Mouse (Mus musculus) heart, embryonic 15.5 days (tissue): ENCODE results near the gene Mpst. TPM values are rescaled to one million over a fixed set of nuclear protein-coding genes. Genes with fewer than 3 reads are reported as not detected.

Experiments used
- ATAC-seq: fragments of 200-750 bp; cut with Nextera tagmentation; replicated peaks from 2 replicates; pipeline ENCODE4 v1.8.0; 2017; ENCODE audit warnings: low read depth, moderate TSS enrichment; ENCODE audit not compliant: insufficient number of reproducible peaks, insufficient read depth, low FRiP score
- H3K27ac ChIP-seq: fragments of 300-500 bp; sonication (generic); 2 replicates; pipeline ENCODE4 v1.5.1; 2015; ENCODE audit warnings: mild to moderate bottlenecking, inconsistent platforms
- H3K27me3 ChIP-seq: fragments of 300-500 bp; sonication (generic); 2 replicates; pipeline ENCODE4 v1.6.1; 2015; ENCODE audit warnings: inconsistent platforms
- H3K36me3 ChIP-seq: fragments of 300-500 bp; sonication (generic); 2 replicates; pipeline ENCODE4 v1.6.1; 2015; ENCODE audit warnings: mild to moderate bottlenecking, inconsistent platforms
- H3K4me1 ChIP-seq: fragments of 300-500 bp; sonication (generic); replicated peaks from 2 replicates; pipeline ENCODE4 v1.6.1; 2015; ENCODE audit warnings: inconsistent platforms
- H3K4me2 ChIP-seq: fragments of 300-500 bp; sonication (generic); 2 replicates; pipeline ENCODE4 v1.6.1; 2015; ENCODE audit warnings: inconsistent platforms, mild to moderate bottlenecking, moderate library complexity
- H3K4me3 ChIP-seq: fragments of 300-500 bp; sonication (generic); 2 replicates; pipeline ENCODE4 v1.5.1; 2015; ENCODE audit warnings: mild to moderate bottlenecking, inconsistent platforms
- H3K9ac ChIP-seq: fragments of 300-500 bp; sonication (generic); 2 replicates; pipeline ENCODE4 v1.6.1; 2015; ENCODE audit warnings: mild to moderate bottlenecking, inconsistent platforms
- H3K9me3 ChIP-seq: fragments of 300-500 bp; sonication (generic); replicated peaks from 2 replicates; pipeline ENCODE4 v1.6.1; 2016; ENCODE audit warnings: inconsistent platforms
- WGBS: fragments of 180-500 bp; shearing (Covaris S2); methylation state at CpG from one replicate; pipeline ENCODE4 v1.1.7; 2015; ENCODE audit warnings: mixed read lengths; 5-methylcytosine and 5-hydroxymethylcytosine counted together
- polyA plus RNA-seq: library from polyadenylated mRNA; unstranded; fragments of >200 nt; fragmentation: Nextera tagmentation; extraction: Ambion mirVana; gene quantifications from 2 replicates; pipeline ENCODE4 v1.2.1, GENCODE M21; 2015

Mpst gene
- polyA plus RNA-seq, 1 experiment from 2014 or later: 1.3 TPM

DNA sequence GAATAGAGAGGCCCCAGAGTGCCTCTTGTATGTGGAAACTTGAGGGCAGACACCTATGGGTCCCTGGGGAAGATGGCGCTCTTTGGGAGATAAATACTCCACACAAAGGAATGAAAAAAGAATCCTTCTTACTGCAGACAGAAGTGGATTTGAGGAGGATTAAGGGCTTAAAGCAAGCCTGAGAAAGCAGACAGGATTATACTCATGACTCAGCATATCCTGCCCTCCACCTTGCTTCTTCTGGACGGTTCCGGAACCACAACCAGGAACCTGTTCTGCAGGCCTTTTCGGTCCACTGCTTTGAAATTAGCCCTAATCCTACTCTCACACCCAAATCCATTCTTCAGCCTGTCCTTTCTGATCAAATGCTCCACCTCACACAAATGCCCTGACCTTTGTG lies 24.1 kb upstream of the Mpst start:
- H3K27ac ChIP-seq: no peak overlapping the region
- WGBS: 88% methylated on average over 4 of the region's 4 CpGs
- H3K27me3 ChIP-seq: 0 out of 2 replicates have a peak, but pooled peaks cover 3% of the 10 kb centered on the region
- H3K4me3 ChIP-seq: no peak overlapping the region
- peaks cover 9% of the 10 kb centered on the region for H3K4me1 ChIP-seq
- H3K36me3 ChIP-seq: no peaks in the 10 kb centered on the region
- no peaks in the 10 kb centered on the region for H3K9me3 ChIP-seq
- ATAC-seq: no peak
- H3K9ac ChIP-seq: no peak overlapping the region
- H3K4me2 ChIP-seq: no peak overlapping the region

DNA sequence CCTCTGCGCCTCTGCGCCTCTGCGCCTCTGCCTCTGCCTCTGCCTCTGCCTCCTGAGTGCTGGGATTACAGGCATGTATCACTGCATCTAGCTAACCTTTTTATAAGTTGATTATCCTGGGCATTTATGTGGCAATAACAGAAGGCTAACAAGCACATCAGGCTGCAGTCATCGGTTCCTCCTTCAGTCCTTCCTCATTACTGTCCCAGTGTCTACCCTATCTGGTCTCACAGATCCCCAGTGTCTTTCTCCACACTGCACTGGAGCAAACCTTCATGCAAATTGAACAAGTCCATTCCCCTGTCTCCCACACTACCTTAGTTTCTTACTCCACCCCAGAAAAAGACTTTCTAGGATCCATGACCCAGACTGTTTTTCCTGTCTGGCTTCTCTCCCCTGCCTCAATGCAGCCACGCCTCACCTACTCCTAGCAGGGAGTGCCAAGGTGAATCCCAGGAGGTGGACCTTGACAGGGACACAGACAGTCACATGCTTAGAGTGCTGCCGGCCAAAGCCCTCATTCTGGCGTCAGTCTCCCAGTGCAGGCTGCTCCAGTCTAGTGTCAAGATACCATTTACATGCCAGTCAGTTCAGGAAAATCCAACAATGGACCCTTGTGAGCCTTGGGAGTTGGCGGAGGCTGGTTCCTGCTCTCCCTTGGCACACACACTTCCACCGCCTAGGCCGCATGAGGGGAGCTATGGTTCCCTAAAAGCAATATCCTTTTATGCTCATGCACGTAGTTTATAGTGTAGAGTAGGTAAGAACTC lies 22.6 kb upstream of the Mpst start:
- Histone ChIP-seq H3K4me1 (peaks cover 9% of the 10 kb centered on the region), H3K9ac (no peak overlapping the region), H3K4me3 (no peak overlapping the region), H3K9me3 (no peaks in the 10 kb centered on the region), H3K27me3 (0 out of 2 replicates have a peak, but pooled peaks cover 3% of the 10 kb centered on the region), H3K4me2 (no peak overlapping the region), H3K27ac (peak overlapping the region; percentile 34), H3K36me3 (no peaks in the 10 kb centered on the region)
- ATAC-seq: peak; percentile 39; the same call in 1 of the 2 replicates
- 73% methylated on average over 11 of the region's 11 CpGs for WGBS

DNA sequence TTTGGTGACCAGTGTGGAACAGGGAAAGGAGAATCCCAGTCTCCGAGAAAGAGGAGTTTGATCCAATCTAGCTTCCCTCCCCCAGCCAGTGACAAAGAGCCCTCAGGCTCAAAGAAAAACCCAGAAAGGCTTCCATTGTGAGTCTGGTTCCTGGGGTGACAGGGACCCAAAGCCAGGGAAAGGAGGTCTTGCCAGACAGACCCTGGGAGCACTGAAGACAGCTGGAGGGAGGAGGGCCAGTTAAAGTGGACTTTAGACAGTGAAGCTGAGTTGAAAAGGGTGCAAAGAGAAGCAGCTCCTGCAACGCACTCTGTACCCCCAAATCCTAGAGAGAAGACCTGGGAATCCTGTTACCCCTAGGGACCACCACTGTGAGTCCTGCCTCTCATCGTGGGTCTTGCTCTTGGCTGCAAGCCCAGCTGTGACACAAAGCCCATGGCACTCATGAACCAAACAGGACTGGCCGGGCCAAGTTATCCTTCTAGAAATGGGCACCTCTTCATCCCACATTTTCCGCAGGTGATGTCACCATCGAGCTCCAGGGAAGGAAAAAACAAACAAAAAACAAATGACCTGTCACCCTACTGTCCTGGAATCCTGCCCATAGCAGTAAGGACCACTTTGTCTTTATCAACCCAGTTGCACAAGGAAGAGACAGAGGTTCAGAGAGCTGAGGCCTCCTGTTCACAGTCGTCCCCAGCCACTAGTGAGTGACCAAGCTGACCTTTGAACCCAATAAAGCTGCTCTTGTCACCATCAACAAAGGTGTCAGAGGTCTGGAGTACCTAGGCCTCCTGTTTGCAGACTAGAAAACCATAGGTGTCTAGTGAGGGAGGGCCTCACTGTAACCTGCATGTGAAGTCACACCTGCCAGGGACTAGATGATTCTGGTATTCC lies 21.7 kb upstream of the Mpst start:
- Histone ChIP-seq H3K36me3 (no peaks in the 10 kb centered on the region), H3K27ac (peak overlapping the region; percentile 34), H3K4me3 (no peak overlapping the region), H3K4me1 (peaks cover 9% of the 10 kb centered on the region), H3K27me3 (0 out of 2 replicates have a peak, but pooled peaks cover 3% of the 10 kb centered on the region), H3K9ac (no peak overlapping the region), H3K9me3 (no peaks in the 10 kb centered on the region), H3K4me2 (no peak overlapping the region)
- ATAC-seq: no peak
- 52% methylated on average over 7 of the region's 7 CpGs for WGBS

DNA sequence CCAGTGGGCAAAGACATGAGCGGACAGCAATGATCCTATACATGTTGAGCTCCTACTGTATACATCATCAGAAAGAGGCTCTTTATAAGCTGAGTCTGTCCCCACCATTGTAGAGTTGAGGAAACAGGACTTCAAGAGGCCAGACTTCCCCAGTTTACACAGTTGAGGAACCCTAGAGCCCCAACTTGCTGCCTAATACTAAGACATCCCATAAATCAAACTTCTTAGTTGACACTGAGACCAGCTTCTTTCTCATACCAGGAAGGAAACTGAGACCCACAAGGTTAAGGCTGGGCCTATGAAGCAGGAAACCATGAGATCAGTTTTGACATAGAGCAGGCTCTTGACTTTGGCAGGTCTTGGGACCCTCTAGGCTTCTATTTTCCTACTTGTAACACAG lies 20.7 kb upstream of the Mpst start:
- Histone ChIP-seq H3K4me3 (no peak overlapping the region), H3K36me3 (no peaks in the 10 kb centered on the region), H3K27me3 (0 out of 2 replicates have a peak, but pooled peaks cover 3% of the 10 kb centered on the region), H3K27ac (no peak overlapping the region), H3K4me1 (peaks cover 9% of the 10 kb centered on the region), H3K9me3 (no peaks in the 10 kb centered on the region), H3K9ac (no peak overlapping the region), H3K4me2 (no peak overlapping the region)
- 85% methylated on average over 1 of the region's 1 CpGs for WGBS
- no peak for ATAC-seq

DNA sequence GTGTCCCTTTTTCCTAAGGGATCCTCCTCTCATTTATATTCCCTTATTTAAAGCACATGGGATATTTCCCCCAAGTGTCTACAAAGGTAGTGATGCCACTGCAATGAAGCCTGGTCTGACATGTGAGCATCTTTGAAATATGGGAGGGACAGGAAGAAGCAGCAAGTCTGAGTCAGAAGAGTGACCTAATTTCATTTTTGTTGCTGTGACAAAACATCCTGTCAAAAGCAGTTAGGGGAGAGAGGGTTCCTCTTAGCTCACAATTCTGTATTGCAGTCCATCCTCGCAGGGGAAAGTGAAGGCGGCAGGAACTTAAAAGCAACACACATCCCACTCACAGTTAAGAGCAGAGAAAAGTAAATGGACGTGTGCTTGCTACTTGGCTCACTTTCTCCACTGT lies 15.4 kb upstream of the Mpst start:
- Histone ChIP-seq H3K27ac (no peak overlapping the region), H3K9ac (no peak overlapping the region), H3K9me3 (no peaks in the 10 kb centered on the region), H3K36me3 (no peaks in the 10 kb centered on the region), H3K4me1 (no peaks in the 10 kb centered on the region), H3K27me3 (0 out of 2 replicates have a peak, but pooled peaks cover 3% of the 10 kb centered on the region), H3K4me3 (no peak overlapping the region), H3K4me2 (no peak overlapping the region)
- ATAC-seq: no peak
- 75% methylated on average over 3 of the region's 3 CpGs for WGBS

DNA sequence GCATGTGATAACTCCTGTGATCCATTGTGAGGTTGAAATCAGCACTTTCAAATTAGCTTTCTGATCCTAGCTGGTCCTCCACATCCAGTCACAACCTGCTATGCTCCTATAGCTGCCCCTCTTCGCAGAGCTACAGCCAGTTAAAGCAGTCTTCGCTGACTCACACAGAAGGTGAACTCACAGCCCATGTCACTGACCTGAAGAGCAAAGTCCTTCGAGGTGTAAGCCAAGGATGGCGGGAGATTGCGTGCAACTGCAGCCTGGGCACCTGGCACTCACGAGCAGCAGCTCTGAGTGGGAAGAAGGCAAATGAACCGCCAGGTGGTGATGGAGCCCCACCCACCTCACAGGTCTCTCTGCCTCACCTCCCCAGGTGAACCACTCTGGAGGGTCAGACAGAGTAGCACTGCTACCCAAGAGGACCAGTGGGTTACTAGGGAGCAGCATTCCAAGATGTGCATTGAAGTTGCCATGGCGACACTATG lies 10.7 kb upstream of the Mpst start, which contains the start of gene Tex33:
TSS of gene Tex33 (minus strand) at position 435 of the 485 bp plus-strand sequence.
- H3K9me3 ChIP-seq: no peaks in the 10 kb centered on the region
- no peak within 1 kb of the TSS for H3K4me3 ChIP-seq
- no peaks in the 10 kb centered on the region for H3K4me1 ChIP-seq
- ATAC-seq: no peak
- H3K36me3 ChIP-seq: no peaks in the 10 kb centered on the region; the same call in 1 of the 2 replicates
- no peak within 1 kb of the TSS for H3K27ac ChIP-seq
- no peaks in the 10 kb centered on the region for H3K27me3 ChIP-seq
- WGBS: 75% methylated on average over 8 of the region's 8 CpGs
- H3K9ac ChIP-seq: no peak within 1 kb of the TSS
- no peak within 1 kb of the TSS for H3K4me2 ChIP-seq

DNA sequence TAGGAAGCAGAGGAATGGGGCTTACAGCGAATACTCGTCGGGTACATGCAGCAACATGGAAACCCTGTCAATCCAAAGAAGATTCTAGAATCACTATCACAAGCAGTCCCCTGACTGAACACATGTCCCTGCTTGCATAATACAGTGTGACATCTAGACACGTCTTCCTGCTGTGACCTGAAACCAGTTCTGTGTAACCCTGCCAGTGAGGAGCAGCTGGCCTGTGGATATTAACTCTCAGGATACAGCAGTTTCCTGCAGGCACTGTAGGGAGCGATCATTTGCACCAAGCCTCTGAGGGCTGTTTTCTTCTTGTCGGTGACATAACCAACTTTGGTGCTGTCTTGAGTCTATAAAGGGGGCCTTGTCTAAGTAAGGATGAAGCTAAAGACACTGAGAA lies 4.9 kb upstream of the Mpst start:
- no peak overlapping the region for H3K9ac ChIP-seq
- no peak overlapping the region for H3K4me2 ChIP-seq
- peaks cover 52% of the 10 kb centered on the region for H3K4me1 ChIP-seq
- peak overlapping the region; percentile 96 for H3K27ac ChIP-seq
- H3K4me3 ChIP-seq: no peak overlapping the region
- H3K9me3 ChIP-seq: no peaks in the 10 kb centered on the region
- no peak for ATAC-seq
- H3K36me3 ChIP-seq: no peaks in the 10 kb centered on the region; the same call in 1 of the 2 replicates
- no peaks in the 10 kb centered on the region for H3K27me3 ChIP-seq
- 69% methylated on average over 6 of the region's 6 CpGs for WGBS

DNA sequence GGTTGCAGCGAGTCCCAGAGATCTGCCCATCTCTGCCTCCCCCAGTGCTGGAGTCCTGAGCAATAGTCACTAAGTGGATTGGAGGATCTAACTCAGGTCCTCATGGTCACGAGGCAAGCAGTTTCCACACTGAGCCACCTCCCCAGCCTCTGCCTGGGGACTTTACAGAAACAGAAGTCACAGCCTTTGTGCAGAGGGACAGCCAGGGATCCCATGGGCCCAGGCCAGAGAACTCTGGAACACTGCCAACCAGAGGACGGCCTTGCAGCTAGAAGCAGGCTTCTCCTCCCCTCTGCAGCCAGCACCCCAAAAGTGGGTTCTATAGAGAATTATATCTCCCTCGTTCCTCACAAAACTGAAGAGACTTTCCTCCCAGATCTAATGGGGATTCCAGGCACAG lies 4.3 kb upstream of the Mpst start:
- Histone ChIP-seq H3K4me1 (peaks cover 52% of the 10 kb centered on the region), H3K27me3 (no peaks in the 10 kb centered on the region), H3K36me3 (no peaks in the 10 kb centered on the region; the same call in 1 of the 2 replicates), H3K4me2 (peak overlapping the region; percentile 86; the same call in 1 of the 2 replicates), H3K9ac (0 out of 2 replicates have a peak overlapping the region, but pooled peaks have one; percentile 5), H3K27ac (peak overlapping the region; percentile 96), H3K9me3 (no peaks in the 10 kb centered on the region), H3K4me3 (no peak overlapping the region)
- 35% methylated on average over 4 of the region's 4 CpGs for WGBS
- ATAC-seq: no peak

DNA sequence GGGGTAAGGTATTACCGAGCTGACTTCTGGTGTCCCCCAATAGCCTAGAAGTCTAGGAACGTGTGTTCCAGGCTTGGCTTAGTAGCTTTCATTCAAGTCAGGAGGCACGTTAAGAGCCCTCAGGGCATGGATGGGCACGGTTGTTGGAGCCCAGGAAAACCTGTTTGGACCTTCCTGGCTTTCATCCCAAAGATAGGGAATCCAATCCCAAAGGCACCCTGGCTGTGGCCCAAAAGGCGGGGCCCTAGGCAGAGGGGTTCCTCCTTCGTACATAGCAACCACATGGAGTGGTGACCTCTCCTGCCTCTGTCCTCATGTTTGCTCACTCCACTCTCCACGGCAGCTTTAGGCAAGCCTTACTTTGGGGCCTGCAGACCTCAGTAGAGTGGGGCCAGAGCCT lies 3.8 kb upstream of the Mpst start:
- H3K27me3 ChIP-seq: no peaks in the 10 kb centered on the region
- peak overlapping the region; percentile 96 for H3K27ac ChIP-seq
- no peak overlapping the region for H3K4me3 ChIP-seq
- ATAC-seq: no peak
- WGBS: 47% methylated on average over 7 of the region's 7 CpGs
- peak overlapping the region; percentile 86; the same call in 1 of the 2 replicates for H3K4me2 ChIP-seq
- H3K36me3 ChIP-seq: no peaks in the 10 kb centered on the region; the same call in 1 of the 2 replicates
- 0 out of 2 replicates have a peak overlapping the region, but pooled peaks have one; percentile 5 for H3K9ac ChIP-seq
- peaks cover 57% of the 10 kb centered on the region for H3K4me1 ChIP-seq
- no peaks in the 10 kb centered on the region for H3K9me3 ChIP-seq

DNA sequence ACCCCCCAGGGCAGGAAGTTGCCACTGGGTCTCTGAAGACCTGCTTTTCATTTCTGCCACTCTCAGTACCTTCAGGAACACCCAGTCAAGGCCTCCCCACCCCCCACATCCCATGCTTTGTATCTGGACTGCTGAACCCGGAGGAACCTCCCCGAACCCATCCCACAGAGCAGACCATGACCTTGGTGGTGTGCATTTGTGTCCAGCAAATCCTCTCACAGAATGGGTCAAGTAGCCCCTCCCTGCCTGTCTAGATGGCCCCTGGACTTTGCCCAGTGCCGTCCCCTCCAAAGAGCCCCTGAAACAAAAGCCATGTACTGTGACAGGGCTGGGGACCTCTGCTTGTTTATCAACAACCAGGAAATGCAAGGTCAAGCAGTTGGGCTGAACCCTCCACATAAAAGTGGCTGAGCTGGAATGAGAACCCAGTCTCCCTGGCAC lies 2.9 kb upstream of the Mpst start:
- Histone ChIP-seq H3K4me3 (peak overlapping the region; percentile 11; the same call in 1 of the 2 replicates), H3K4me2 (peak overlapping the region; percentile 86), H3K27me3 (peaks cover 5% of the 10 kb centered on the region), H3K9ac (0 out of 2 replicates have a peak overlapping the region, but pooled peaks have one; percentile 11), H3K36me3 (no peaks in the 10 kb centered on the region; the same call in 1 of the 2 replicates), H3K9me3 (no peaks in the 10 kb centered on the region), H3K4me1 (peaks cover 61% of the 10 kb centered on the region), H3K27ac (peak overlapping the region; percentile 96)
- 40% methylated on average over 3 of the region's 3 CpGs for WGBS
- ATAC-seq: no peak

DNA sequence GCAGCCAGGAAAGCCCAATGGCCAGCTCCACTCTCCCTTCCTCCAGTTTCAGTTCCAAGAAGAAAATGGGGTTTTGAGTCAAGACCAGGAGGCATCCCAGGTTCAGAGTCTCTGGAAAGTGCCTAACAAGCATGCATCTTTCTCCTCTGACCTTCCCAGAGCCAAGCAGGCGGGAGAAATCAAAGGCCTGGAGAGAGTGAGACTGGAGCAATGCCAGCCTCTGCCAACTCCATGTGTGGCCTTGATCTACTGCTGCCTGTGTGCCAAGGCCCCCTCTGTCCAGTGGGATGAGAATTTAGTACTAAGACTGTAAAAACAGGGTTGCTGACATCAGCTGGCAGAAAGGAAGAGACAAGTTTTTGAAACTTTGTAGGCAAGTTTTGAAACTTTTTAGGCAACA lies 2.3 kb upstream of the Mpst start:
- Histone ChIP-seq H3K9me3 (no peaks in the 10 kb centered on the region), H3K27ac (peak overlapping the region; percentile 96), H3K4me1 (peaks cover 61% of the 10 kb centered on the region), H3K36me3 (no peaks in the 10 kb centered on the region; the same call in 1 of the 2 replicates), H3K4me2 (peak overlapping the region; percentile 86; the same call in 1 of the 2 replicates), H3K4me3 (peak overlapping the region; percentile 73; the same call in 1 of the 2 replicates), H3K9ac (peak overlapping the region; percentile 11; the same call in 1 of the 2 replicates), H3K27me3 (peaks cover 10% of the 10 kb centered on the region)
- no peak for ATAC-seq
- 37% methylated on average over 1 of the region's 1 CpGs for WGBS
